Mouse (Mus musculus) liver, postnatal 0 days (tissue): ENCODE measurements around the gene Npas4. TPM values are rescaled to one million over a fixed set of nuclear protein-coding genes. Genes with fewer than 3 reads are reported as not detected.

Experiments
- ATAC-seq: fragments of 200-750 bp; cut with Nextera tagmentation; 2 replicates; pipeline ENCODE4 v1.8.0; 2017; ENCODE audit warnings: mild to moderate bottlenecking, moderate library complexity
- DNase-seq: peaks from one replicate; pipeline ENCODE4 v3.0.0-alpha.2; 2016
- H3K27ac ChIP-seq: fragments of 300-500 bp; sonication (generic); 2 replicates; pipeline ENCODE4 v1.5.1; 2014; ENCODE audit warnings: antibody characterized with exemption, moderate library complexity, mild to moderate bottlenecking, low read depth
- H3K27me3 ChIP-seq: fragments of 300-500 bp; sonication (generic); 2 replicates; pipeline ENCODE4 v1.6.1; 2014; ENCODE audit warnings: low read length, control low read depth, mixed read lengths; ENCODE audit not compliant: insufficient read depth
- H3K36me3 ChIP-seq: fragments of 300-500 bp; sonication (generic); replicated peaks from 2 replicates; pipeline ENCODE4 v1.6.1; 2014; ENCODE audit warnings: mild to moderate bottlenecking, control low read depth, low read length, moderate library complexity, mixed read lengths; ENCODE audit not compliant: insufficient read depth
- H3K4me1 ChIP-seq: fragments of 300-500 bp; sonication (generic); 2 replicates; pipeline ENCODE4 v1.6.1; 2014; ENCODE audit warnings: antibody characterized with exemption, mild to moderate bottlenecking, control low read depth; ENCODE audit not compliant: insufficient read depth
- H3K4me2 ChIP-seq: fragments of 300-500 bp; sonication (generic); 2 replicates; pipeline ENCODE4 v1.6.1; 2014; ENCODE audit warnings: low read depth, mild to moderate bottlenecking, low read length, moderate library complexity, mixed read lengths
- H3K4me3 ChIP-seq: fragments of 300-500 bp; sonication (generic); 2 replicates; pipeline ENCODE4 v1.5.1; 2014; ENCODE audit warnings: low read depth, low read length
- H3K9ac ChIP-seq: fragments of 300-500 bp; sonication (generic); replicated peaks from 2 replicates; pipeline ENCODE4 v1.6.1; 2014; ENCODE audit warnings: mild to moderate bottlenecking, moderate library complexity
- H3K9me3 ChIP-seq: fragments of 300-500 bp; sonication (generic); 2 replicates; pipeline ENCODE4 v1.6.1; 2016; ENCODE audit warnings: mild to moderate bottlenecking, control low read depth, low read length, mixed read lengths
- CTCF ChIP-seq: sonication (generic); IDR thresholded peaks from 2 replicates; pipeline ENCODE4 v1.5.1; 2016; ENCODE audit warnings: antibody characterized with exemption, low read depth
- EP300 ChIP-seq: IDR thresholded peaks from 2 replicates; pipeline ENCODE4 v1.6.1; 2016; ENCODE audit warnings: antibody characterized with exemption, low read depth, mild to moderate bottlenecking
- WGBS: fragments of 180-500 bp; shearing (Covaris S2); extraction: QIAGEN DNeasy Blood & Tissue Kit; methylation state at CpG from one replicate; pipeline ENCODE4 v1.1.7; 2014; ENCODE audit not compliant: insufficient replicate concordance; 5-methylcytosine and 5-hydroxymethylcytosine counted together
- polyA plus RNA-seq: library from polyadenylated mRNA; unstranded; fragments of >200 nt; fragmentation: Nextera tagmentation; extraction: Ambion mirVana; gene quantifications from 2 replicates; pipeline ENCODE4 v1.2.1, GENCODE M21; 2015

Gene Npas4
- polyA plus RNA-seq, 1 experiment from 2014 or later: not detected

DNA sequence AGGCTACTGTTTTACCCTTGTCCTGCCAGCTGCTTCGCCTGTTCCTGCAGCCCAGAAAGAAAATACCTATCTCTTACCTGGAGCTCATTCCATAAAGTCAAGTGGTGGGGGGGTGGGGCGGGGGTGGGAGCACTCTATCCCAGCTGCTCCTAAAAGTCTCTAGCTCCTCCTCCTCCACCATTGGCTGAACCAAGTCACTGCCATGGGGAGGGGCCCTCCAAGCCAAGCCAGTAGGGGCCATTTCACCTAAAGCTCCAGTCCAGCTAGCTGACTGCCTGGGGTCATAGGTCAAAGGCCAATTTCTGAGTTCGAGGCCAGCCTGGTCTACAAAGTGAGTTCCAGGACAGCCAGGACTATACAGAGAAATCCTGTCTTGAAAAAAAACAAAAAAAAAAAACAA lies 42.6 kb upstream of the Npas4 start:
- TF ChIP-seq CTCF (no peak), EP300 (no peak)
- no peaks in the 10 kb centered on the region for H3K4me1 ChIP-seq
- no peak for ATAC-seq
- no peaks in the 10 kb centered on the region for H3K9me3 ChIP-seq
- H3K4me2 ChIP-seq: no peak overlapping the region
- no peak for DNase-seq
- no peaks in the 10 kb centered on the region for H3K36me3 ChIP-seq
- WGBS: 79% methylated on average over 3 of the region's 3 CpGs
- no peak overlapping the region for H3K4me3 ChIP-seq
- H3K27ac ChIP-seq: no peak overlapping the region
- H3K27me3 ChIP-seq: 0 out of 2 replicates have a peak, but pooled peaks cover 4% of the 10 kb centered on the region
- H3K9ac ChIP-seq: no peak overlapping the region

DNA sequence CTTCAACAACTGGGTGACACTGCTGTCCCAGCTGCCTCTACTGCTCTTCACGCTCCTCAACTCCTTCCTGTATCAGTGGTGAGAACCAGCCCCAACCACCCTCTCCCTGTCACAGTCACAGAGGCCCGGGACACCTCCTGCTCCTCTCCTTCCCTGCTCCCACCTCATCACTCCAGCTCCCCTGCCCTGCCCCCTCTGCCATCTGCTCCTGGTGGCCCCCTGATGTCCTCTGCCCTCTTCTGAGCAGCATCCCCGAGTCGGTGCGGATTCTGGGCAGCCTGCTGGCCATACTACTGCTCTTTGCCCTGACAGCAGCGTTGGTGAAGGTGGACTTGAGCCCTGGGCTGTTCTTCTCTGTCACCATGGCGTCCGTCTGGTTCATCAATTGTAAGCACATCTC lies 36.0 kb upstream of the Npas4 start:
- no peaks in the 10 kb centered on the region for H3K36me3 ChIP-seq
- no peak for ATAC-seq
- 81% methylated on average over 8 of the region's 8 CpGs for WGBS
- H3K9me3 ChIP-seq: no peaks in the 10 kb centered on the region
- no peak for DNase-seq
- no peak overlapping the region for H3K9ac ChIP-seq
- no peak overlapping the region for H3K27ac ChIP-seq
- TF ChIP-seq EP300 (no peak), CTCF (no peak)
- no peak overlapping the region for H3K4me3 ChIP-seq
- H3K4me2 ChIP-seq: no peak overlapping the region
- no peaks in the 10 kb centered on the region for H3K27me3 ChIP-seq
- peaks cover 13% of the 10 kb centered on the region for H3K4me1 ChIP-seq

DNA sequence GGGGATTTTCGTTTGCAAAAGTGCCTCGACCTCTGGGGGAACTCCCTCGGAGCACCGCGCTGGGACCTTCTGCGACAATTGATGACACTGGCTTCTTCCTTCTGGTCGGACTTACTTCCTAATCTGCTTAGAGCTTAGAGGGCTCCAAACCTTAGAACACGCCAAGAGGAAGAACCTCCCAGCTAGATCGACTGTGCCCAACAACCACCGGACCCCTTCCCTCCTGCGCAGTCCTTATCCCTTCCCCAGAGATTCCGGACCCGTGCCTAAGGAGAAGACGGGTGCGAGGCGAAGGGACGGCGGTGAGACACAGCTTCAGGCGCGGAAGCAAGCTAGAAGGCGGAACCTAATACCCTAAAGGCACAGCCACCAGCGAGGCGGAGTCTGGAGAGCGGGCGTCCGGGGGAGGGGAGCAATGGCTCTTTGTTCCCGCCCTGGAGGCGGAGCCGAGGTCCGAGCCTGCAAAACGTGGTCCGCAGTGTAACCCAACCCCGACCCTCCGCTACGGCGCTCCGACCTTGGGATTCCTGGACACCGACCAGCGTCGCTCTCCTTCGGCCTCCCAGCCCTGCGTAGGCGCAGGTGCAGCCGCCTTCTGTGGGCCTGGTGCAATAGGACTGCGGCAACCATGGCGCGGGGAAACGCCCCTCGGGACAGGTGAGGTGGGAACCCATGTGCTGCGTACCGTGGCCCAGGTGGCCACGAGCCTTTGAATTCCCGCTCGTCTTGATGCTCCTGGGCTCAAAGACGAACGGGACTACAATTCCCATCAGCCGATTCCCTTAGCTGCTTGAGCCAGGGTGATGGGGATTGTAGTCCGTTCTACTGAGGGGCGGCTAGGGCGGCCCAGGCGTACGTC lies 33.7 kb upstream of the Npas4 start, which contains the start of gene Slc29a2:
TSS of gene Slc29a2 (plus strand) at position 240 of the 859 bp plus-strand sequence.
- no peaks in the 10 kb centered on the region for H3K9me3 ChIP-seq
- TF ChIP-seq CTCF: no peak
- TF ChIP-seq EP300: no peak
- peak within 1 kb of the TSS; percentile 63 for H3K4me3 ChIP-seq
- H3K27ac ChIP-seq: peak within 1 kb of the TSS; percentile 86
- peaks cover 13% of the 10 kb centered on the region for H3K4me1 ChIP-seq
- ATAC-seq (peak; percentile 92), DNase-seq (peak; percentile 90)
- no peaks in the 10 kb centered on the region for H3K36me3 ChIP-seq
- peak within 1 kb of the TSS; percentile 77 for H3K9ac ChIP-seq
- H3K27me3 ChIP-seq: no peaks in the 10 kb centered on the region
- peak within 1 kb of the TSS; percentile 96 for H3K4me2 ChIP-seq
- under 1% methylated on average over 57 of the region's 62 CpGs for WGBS

DNA sequence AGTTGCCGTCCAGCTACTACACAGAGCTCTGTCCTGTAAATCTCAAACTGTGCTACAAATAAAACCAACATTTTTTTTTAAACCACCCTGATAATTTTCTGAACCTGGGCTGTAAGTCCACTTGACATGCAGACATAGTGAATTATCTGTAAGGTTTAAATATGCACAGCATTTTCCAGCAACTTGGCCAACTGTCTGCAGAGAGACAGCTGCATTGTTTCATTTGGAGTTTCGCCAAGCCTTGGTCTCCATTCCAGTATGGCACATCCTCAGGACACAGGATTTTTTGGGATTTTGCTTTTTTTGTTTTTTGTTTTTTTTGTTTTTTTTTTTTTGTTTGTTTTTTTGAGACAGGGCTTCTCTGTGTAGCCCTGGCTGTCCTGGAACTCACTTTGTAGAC lies 31.3 kb upstream of the Npas4 start:
- H3K27me3 ChIP-seq: no peaks in the 10 kb centered on the region
- ATAC-seq (no peak), DNase-seq (no peak)
- no peak overlapping the region for H3K27ac ChIP-seq
- no peak overlapping the region for H3K4me2 ChIP-seq
- peaks cover 13% of the 10 kb centered on the region for H3K4me1 ChIP-seq
- H3K9me3 ChIP-seq: no peaks in the 10 kb centered on the region
- TF ChIP-seq CTCF (no peak), EP300 (no peak)
- no peak overlapping the region for H3K9ac ChIP-seq
- 89% methylated on average over 2 of the region's 2 CpGs for WGBS
- H3K4me3 ChIP-seq: no peak overlapping the region
- H3K36me3 ChIP-seq: no peaks in the 10 kb centered on the region

DNA sequence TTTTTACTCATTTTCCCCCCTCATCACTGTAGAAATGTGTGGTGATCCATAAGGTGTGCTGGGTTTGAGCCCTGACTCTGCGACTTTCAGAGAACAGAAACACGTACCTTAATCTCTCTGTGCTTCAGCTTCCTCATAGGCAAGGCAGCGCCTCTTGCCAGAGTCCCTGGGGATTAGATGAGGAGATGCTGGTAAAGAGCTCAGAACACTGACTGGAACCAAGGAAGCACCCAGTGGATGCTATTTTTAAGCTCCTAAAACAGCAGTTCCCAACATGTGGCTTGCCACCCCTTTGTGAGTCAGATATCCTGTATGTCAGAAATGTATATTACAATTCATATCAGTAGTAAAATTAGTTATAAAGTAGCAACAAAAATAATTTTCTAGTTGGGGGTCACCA lies 28.1 kb upstream of the Npas4 start:
- H3K4me2 ChIP-seq: no peak overlapping the region
- no peak overlapping the region for H3K27ac ChIP-seq
- 79% methylated on average over 3 of the region's 3 CpGs for WGBS
- H3K4me1 ChIP-seq: peaks cover 2% of the 10 kb centered on the region
- no peak for ATAC-seq
- H3K4me3 ChIP-seq: no peak overlapping the region
- H3K36me3 ChIP-seq: no peaks in the 10 kb centered on the region
- TF ChIP-seq EP300: no peak
- no peak for TF ChIP-seq CTCF
- no peak for DNase-seq
- H3K9ac ChIP-seq: no peak overlapping the region
- no peaks in the 10 kb centered on the region for H3K9me3 ChIP-seq
- no peaks in the 10 kb centered on the region for H3K27me3 ChIP-seq

DNA sequence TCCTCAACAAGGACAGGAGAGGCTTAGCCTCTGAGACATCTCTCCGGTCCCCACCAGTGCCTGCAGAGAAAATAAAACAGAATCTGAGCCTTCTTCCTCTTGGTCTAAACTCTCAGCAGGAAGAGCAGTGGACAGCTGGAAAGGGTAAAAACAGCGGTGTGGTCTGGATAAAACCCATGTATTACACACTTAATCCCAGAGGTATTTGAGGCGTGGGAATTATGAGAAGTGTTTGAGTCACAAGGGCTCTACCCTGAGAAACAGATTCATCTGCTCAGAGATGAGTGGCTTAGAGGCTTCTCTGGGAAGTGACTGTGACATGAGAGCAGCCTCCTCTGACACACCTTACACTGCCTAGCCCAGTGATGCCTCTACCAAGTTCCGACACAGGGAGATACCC lies 27.5 kb upstream of the Npas4 start:
- Histone ChIP-seq H3K4me2 (no peak overlapping the region), H3K9me3 (no peaks in the 10 kb centered on the region), H3K27ac (no peak overlapping the region), H3K36me3 (no peaks in the 10 kb centered on the region), H3K9ac (no peak overlapping the region), H3K27me3 (no peaks in the 10 kb centered on the region), H3K4me1 (no peaks in the 10 kb centered on the region), H3K4me3 (no peak overlapping the region)
- WGBS: 81% methylated on average over 4 of the region's 4 CpGs
- TF ChIP-seq CTCF: no peak
- no peak for TF ChIP-seq EP300
- no peak for ATAC-seq
- no peak for DNase-seq
